In the genomic region with DNA sequence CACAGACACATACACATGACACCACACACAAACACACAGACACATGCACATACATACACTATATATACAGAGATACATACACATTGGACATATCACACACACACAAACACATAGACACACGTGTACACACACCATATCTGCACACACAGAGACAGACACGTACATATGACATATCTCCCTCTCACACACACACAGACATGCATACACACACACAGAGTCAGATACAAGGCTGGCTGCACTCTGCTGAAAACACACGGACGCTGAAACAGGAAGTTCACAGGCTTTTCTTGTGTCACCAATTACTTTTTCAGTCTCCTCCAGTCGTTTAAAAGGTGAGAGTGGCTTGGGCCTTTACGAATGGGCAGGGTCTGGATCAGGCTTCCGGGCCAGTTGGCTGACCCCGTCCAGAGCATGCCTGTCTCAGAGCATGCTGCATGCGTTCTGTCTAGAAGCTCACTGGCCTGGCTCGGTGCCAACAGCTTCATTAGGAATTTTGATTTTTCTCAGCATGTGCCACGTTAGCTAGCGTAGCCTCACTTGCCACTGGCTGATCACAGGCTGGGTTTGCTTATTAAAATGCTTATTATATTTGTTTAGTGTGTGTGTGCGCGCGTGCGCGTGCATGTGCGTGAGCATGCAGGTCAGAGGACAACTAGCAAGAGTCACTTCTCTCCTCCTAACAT, we compare ENCODE assay signal across 13 mouse cellular contexts. TPM values are rescaled to one million over a fixed set of nuclear protein-coding genes. Genes with fewer than 3 reads are reported as not detected.
DNase-seq lines count a peak whose midpoint lies in the region; TF ChIP-seq lines count a peak whose summit lies in the region.
"Had no signal": no experiment of that assay in that cellular context is flagged by ENCODE, and none has a peak within 500 bp of the region (broad histone marks: within the 10 kb centered on the region; RNA-seq: fewer than 3 reads in every experiment).

No protein-coding gene starts in this region.

- H3K9me3 ChIP-seq in forebrain, embryonic 10.5 days: no peaks in the 10 kb centered on the region

- no peak overlapping the region for H3K27ac ChIP-seq in kidney, adult 2 months (ENCODE audit: insufficient read depth, low read depth, low read length)
- 0 out of 2 replicates have a peak overlapping the region, but pooled peaks have one; percentile 16 for H3K27ac ChIP-seq in forebrain, embryonic 10.5 days

- H3K27me3 ChIP-seq in kidney, adult 2 months (replicated peaks; ENCODE audit: control insufficient read depth, insufficient read depth, low read length): no peaks in the 10 kb centered on the region
- peaks cover 96% of the 10 kb centered on the region for H3K27me3 ChIP-seq in forebrain, embryonic 10.5 days (ENCODE audit: poor library complexity, severe bottlenecking)

- H3K36me3 ChIP-seq in kidney, adult 2 months (ENCODE audit: control insufficient read depth, insufficient read depth, low read length): no peaks in the 10 kb centered on the region
- H3K36me3 ChIP-seq in forebrain, embryonic 10.5 days (replicated peaks): no peaks in the 10 kb centered on the region

- no peak overlapping the region for H3K4me3 ChIP-seq in kidney, adult 2 months (ENCODE audit: insufficient read depth, low read depth, low read length)
- H3K4me3 ChIP-seq in forebrain, embryonic 10.5 days: no peak overlapping the region

- no peaks in the 10 kb centered on the region for H3K4me1 ChIP-seq in kidney, adult 2 months (ENCODE audit: control insufficient read depth, insufficient read depth, low read length)
- H3K4me1 ChIP-seq in forebrain, embryonic 10.5 days: peaks cover 44% of the 10 kb centered on the region

- TF ChIP-seq POLR2A in kidney, adult 2 months (IDR thresholded peaks at IDR 0.05; ENCODE audit: low read depth, low read length): no peak

- 51% methylated on average over 18 of the region's 18 CpGs for WGBS in kidney, adult 2 months
- WGBS in forebrain, embryonic 10.5 days: 80% methylated on average over 18 of the region's 18 CpGs

- peak; percentile 55 for DNase-seq in adrenal gland, postnatal 10 days
- DNase-seq in adrenal gland, postnatal 36 days: no peak
- DNase-seq in kidney, postnatal 4 days: peak; percentile 59 to 64
- no peak for DNase-seq in kidney, adult 2 months
- no peak for DNase-seq in forebrain, embryonic 10.5 days (ENCODE audit: extremely low spot score, low spot score)
- DNase-seq in mesoderm, embryonic 11.5 days (ENCODE audit: low read depth, low spot score): peak; percentile 34
- DNase-seq in thymus, adult 18-20 months: no peak
- DNase-seq in spleen, adult 12 weeks (ENCODE audit: low spot score): no peak
- DNase-seq: heart, adult 18-20 months; lung, postnatal 36 days had no signal

- TF ChIP-seq CTCF in kidney, adult 2 months (conservative IDR thresholded peaks at IDR 0.05; ENCODE audit: insufficient read depth, insufficient read length, low read depth, low read length): no peak

RNA-seq across cellular contexts. Expression of gene Myo1h, which starts 9.4 kb away (rescaled TPM):
- under 1 TPM; 0.84 to 0.97 TPM for total RNA-seq in adrenal gland, postnatal 10 days (2021)
- total RNA-seq in adrenal gland, postnatal 36 days (2021): under 1 TPM in 1 of 2 experiments, not detected in 1; 0.26 TPM
- 0.09 and 0.22 TPM in 2 replicates for polyA plus RNA-seq in kidney, adult 2 months (2012; rRNA removed)
- polyA plus RNA-seq in forebrain, embryonic 10.5 days (2016; fragmentation: Nextera tagmentation; extraction: Ambion mirVana): 0.80 and 0.82 TPM in 2 replicates

RNA-seq across cellular contexts. Expression of gene Foxn4, which starts 24.7 kb away (rescaled TPM):
- total RNA-seq in adrenal gland, postnatal 10 days (2021): not detected
- total RNA-seq in adrenal gland, postnatal 36 days (2021): not detected
- not detected in 2 replicates for polyA plus RNA-seq in kidney, adult 2 months (2012; rRNA removed)
- 0.42 and 0.80 TPM in 2 replicates for polyA plus RNA-seq in forebrain, embryonic 10.5 days (2016; fragmentation: Nextera tagmentation; extraction: Ambion mirVana)
- total RNA-seq: heart, adult 18-20 months; left cerebral cortex, postnatal 10 days; neutrophil, adult 5-6 weeks had no signal
- polyA plus RNA-seq: kidney, embryonic 14.5 days had no signal

Comparison
In these comparisons a context has a peak if more than half of its experiments do, and no peak if none do; other contexts are left out.
1. DNase-seq: peak in adrenal gland, postnatal 10 days (single experiment), kidney, postnatal 4 days (2 of 2) and mesoderm, embryonic 11.5 days (single experiment); none in adrenal gland, postnatal 36 days (0 of 2), kidney, adult 2 months (single experiment), forebrain, embryonic 10.5 days (single experiment), thymus, adult 18-20 months (0 of 2) and spleen, adult 12 weeks (single experiment).